Mouse (Mus musculus): Measurements from ENCODE around the gene Chst3. TPM values are rescaled to one million over a fixed set of nuclear protein-coding genes. Genes with fewer than 3 reads are reported as not detected.
"Not testable (repeated sequence)": the region's sequence is repeated elsewhere in the genome, so short reads cannot be mapped to it uniquely, and the experiment has no call there.

The Chst3 gene
- total RNA-seq, 2 experiments from 2014 or later: 2.8 to 3.0 TPM

GRCm38 (mm10) chr10:60161397-60161796, 57.7 kb downstream of the Chst3 start:
- DNase-seq: not testable (repeated sequence)

GRCm38 (mm10) chr10:60158144-60158543, 60.9 kb downstream of the Chst3 start:
- DNase-seq: no peak

- DNase-seq: peak; percentile 39
Observed at GRCm38 (mm10) chr10:60156016-60156415, 63.0 kb downstream of the Chst3 start.

GRCm38 (mm10) chr10:60151107-60151663, 67.9 kb downstream of the Chst3 start:
- DNase-seq: no peak

GRCm38 (mm10) chr10:60148087-60148486, 71.0 kb downstream of the Chst3 start:
- peak; percentile 90 for DNase-seq

GRCm38 (mm10) chr10:60147510-60148047, 71.5 kb downstream of the Chst3 start:
- DNase-seq: not testable (repeated sequence)

- DNase-seq: no peak
Observed at GRCm38 (mm10) chr10:60141656-60142160, 77.4 kb downstream of the Chst3 start.

- no peak for DNase-seq
Observed at GRCm38 (mm10) chr10:60140751-60141150, 78.3 kb downstream of the Chst3 start.

GRCm38 (mm10) chr10:60138680-60139079, 80.4 kb downstream of the Chst3 start:
- DNase-seq: no peak

- no peak for DNase-seq
Observed at GRCm38 (mm10) chr10:60136935-60137334, 82.1 kb downstream of the Chst3 start.

- not testable (repeated sequence) for DNase-seq
Observed at GRCm38 (mm10) chr10:60136010-60136409, 83.0 kb downstream of the Chst3 start.

- DNase-seq: no peak
Observed at GRCm38 (mm10) chr10:60134201-60134600, 84.9 kb downstream of the Chst3 start.

GRCm38 (mm10) chr10:60133501-60133900, 85.6 kb downstream of the Chst3 start:
- DNase-seq: no peak

Small RNA genes within 50 kb of the gene (microRNA-seq; reads per million reads assigned to microRNA genes)
- not detected for gene Gm22117

Other genes with a start within 250 kb of the Chst3 start
- gene Ascc1, start 216.5 kb downstream of the Chst3 start, total RNA-seq (2021): 10 to 100 TPM; 26.6 to 30.7 TPM
- gene Anapc16, start 216.1 kb downstream of the Chst3 start, total RNA-seq (2021): 10 to 100 TPM; 60.3 to 68.4 TPM
- gene Spock2, start 113.0 kb downstream of the Chst3 start, total RNA-seq (2021): 10 to 100 TPM; 32.9 to 37.8 TPM
- 100 to 1,000 TPM; 882 to 922 TPM for gene Psap, start 58.4 kb upstream of the Chst3 start, total RNA-seq (2021)
- gene Vsir, start 127.6 kb upstream of the Chst3 start, total RNA-seq (2021): 10 to 100 TPM; 20.1 to 21.0 TPM
- gene Gm17455, start 180.5 kb upstream of the Chst3 start, total RNA-seq (2021): not detected

Data from adrenal gland, postnatal 10 days (tissue).